Mouse (Mus musculus) kidney, adult 2 months (tissue): ENCODE data around the gene Acot1. TPM values are rescaled to one million over a fixed set of nuclear protein-coding genes. Genes with fewer than 3 reads are reported as not detected.
"Not testable (repeated sequence)": the region's sequence is repeated elsewhere in the genome, so short reads cannot be mapped to it uniquely, and the experiment has no call there.

Experiments used
- DNase-seq: peaks from one replicate; pipeline ENCODE4 v3.0.0; 2021
- H3K27ac ChIP-seq: fragments of 200-500 bp; 2 replicates; pipeline ENCODE4 v1.5.1; 2012; ENCODE audit warnings: low read depth, low read length, control low read depth, inconsistent platforms; ENCODE audit not compliant: insufficient read depth
- H3K27me3 ChIP-seq: fragments of 200-500 bp; replicated peaks from 2 replicates; pipeline ENCODE4 v1.6.1; 2012; ENCODE audit warnings: mild to moderate bottlenecking, moderate library complexity, low read length, inconsistent platforms; ENCODE audit not compliant: control insufficient read depth, insufficient read depth
- H3K36me3 ChIP-seq: fragments of 200-500 bp; 2 replicates; pipeline ENCODE4 v1.6.1; 2012; ENCODE audit warnings: mild to moderate bottlenecking, moderate library complexity, low read length, inconsistent platforms; ENCODE audit not compliant: control insufficient read depth, insufficient read depth
- H3K4me1 ChIP-seq: fragments of 200-500 bp; 2 replicates; pipeline ENCODE4 v1.6.1; 2011; ENCODE audit warnings: low read length; ENCODE audit not compliant: control insufficient read depth, insufficient read depth
- H3K4me3 ChIP-seq: fragments of 200-500 bp; 2 replicates; pipeline ENCODE4 v1.5.1; 2011; ENCODE audit warnings: mild to moderate bottlenecking, low read depth, low read length, control low read depth; ENCODE audit not compliant: insufficient read depth
- CTCF ChIP-seq: fragments of 200-500 bp; conservative IDR thresholded peaks from 2 replicates; pipeline ENCODE4 v1.5.1; 2011; ENCODE audit warnings: low read depth, mild to moderate bottlenecking, control low read depth, low read length, moderate library complexity, mixed read lengths; ENCODE audit not compliant: insufficient read depth, insufficient read length
- POLR2A ChIP-seq: fragments of 200-500 bp; IDR thresholded peaks from one replicate; pipeline ENCODE4 v1.6.1; 2011; ENCODE audit warnings: low read depth, low read length, control low read depth
- WGBS: fragments of 180-500 bp; shearing (Covaris S2); methylation state at CpG from one replicate; pipeline ENCODE4 v1.1.7; 2018; 5-methylcytosine and 5-hydroxymethylcytosine counted together
- polyA plus RNA-seq: library from polyadenylated mRNA; depleted of rRNA; stranded (reverse); fragments of >200 nt; gene quantifications from 2 replicates; pipeline ENCODE4 v1.2.3, GENCODE M21; 2012

Acot1 gene
- polyA plus RNA-seq, 1 experiment, result 67.8 TPM

- under 1% methylated on average over 80 of the region's 80 CpGs for WGBS
- peak; percentile 70 for TF ChIP-seq CTCF
- peak; percentile 5 for TF ChIP-seq POLR2A
- H3K27ac ChIP-seq, result peak within 1 kb of the TSS; percentile 94
- peak within 1 kb of the TSS; percentile 82 for H3K4me3 ChIP-seq
- H3K27me3 ChIP-seq, result no peaks in the 10 kb centered on the region
- H3K4me1 ChIP-seq, result no peaks in the 10 kb centered on the region; the same call in 1 of the 2 replicates
- no peaks in the 10 kb centered on the region for H3K36me3 ChIP-seq
- DNase-seq, result peak; percentile 90
Measured at GRCm38 (mm10) chr12:83987583-83988441, 21.5 kb upstream of the Acot1 start, which contains the start of gene Acot2. Gene Acot2, plus strand, starts transcription at chr12:83987861.

- Histone ChIP-seq H3K36me3 (no peaks in the 10 kb centered on the region), H3K27me3 (no peaks in the 10 kb centered on the region), H3K4me3 (peak overlapping the region; percentile 82), H3K27ac (peak overlapping the region; percentile 94; the same call in 1 of the 2 replicates), H3K4me1 (no peaks in the 10 kb centered on the region; the same call in 1 of the 2 replicates)
- WGBS, result 39% methylated on average over 4 of the region's 4 CpGs
- no peak for TF ChIP-seq CTCF
- TF ChIP-seq POLR2A, result no peak
- no peak for DNase-seq
Measured at GRCm38 (mm10) chr12:83988483-83988882, 20.8 kb upstream of the Acot1 start.

DNA sequence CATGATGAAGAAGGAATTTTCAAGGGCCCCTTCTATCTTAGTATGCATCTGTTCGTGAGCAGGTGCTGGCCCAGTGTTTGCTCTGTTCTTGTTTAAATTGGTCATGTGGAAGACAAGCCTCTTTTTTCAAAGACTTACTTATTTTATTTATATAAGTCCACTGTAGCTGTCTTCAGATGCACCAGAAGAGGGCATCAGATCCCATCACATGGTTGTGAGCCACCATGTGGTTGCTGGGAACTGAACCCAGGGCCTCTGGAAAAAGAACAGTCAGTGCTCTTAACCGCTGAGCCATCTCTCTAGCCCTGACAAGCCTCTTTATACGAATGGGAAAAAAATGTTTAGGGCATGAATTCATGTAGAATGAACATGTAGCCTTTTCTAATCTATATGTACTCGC lies 19.9 kb upstream of the Acot1 start:
- WGBS, result 97% methylated on average over 4 of the region's 4 CpGs
- H3K27me3 ChIP-seq, result no peaks in the 10 kb centered on the region
- DNase-seq, result no peak
- H3K27ac ChIP-seq, result no peak overlapping the region
- no peaks in the 10 kb centered on the region for H3K36me3 ChIP-seq
- no peaks in the 10 kb centered on the region; the same call in 1 of the 2 replicates for H3K4me1 ChIP-seq
- H3K4me3 ChIP-seq, result no peak overlapping the region
- no peak for TF ChIP-seq CTCF
- no peak for TF ChIP-seq POLR2A

DNA sequence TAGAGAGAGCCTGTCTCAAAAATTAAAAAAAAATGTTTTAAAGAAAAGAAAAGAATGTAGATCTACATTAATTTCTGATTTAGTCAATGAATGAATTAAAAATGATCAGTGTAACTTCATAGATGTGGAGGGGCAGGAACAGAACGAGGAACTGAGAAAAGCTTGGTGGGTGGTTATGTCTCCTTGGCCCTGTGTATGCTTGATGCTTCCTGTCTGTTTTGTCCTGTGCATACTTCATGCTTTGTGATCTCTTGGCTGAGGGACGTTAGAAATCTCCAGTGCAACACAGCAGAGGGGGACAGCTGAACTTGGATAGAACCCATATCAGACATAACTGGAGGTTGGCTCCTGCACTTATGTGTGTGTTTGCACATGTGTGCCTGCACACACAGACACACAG lies 12.1 kb upstream of the Acot1 start:
- DNase-seq, result no peak
- no peak for TF ChIP-seq POLR2A
- no peak for TF ChIP-seq CTCF
- 49% methylated on average over 2 of the region's 2 CpGs for WGBS
- Histone ChIP-seq H3K27me3 (no peaks in the 10 kb centered on the region), H3K27ac (no peak overlapping the region), H3K4me1 (peaks cover 4% of the 10 kb centered on the region; the same call in 1 of the 2 replicates), H3K36me3 (no peaks in the 10 kb centered on the region), H3K4me3 (no peak overlapping the region)

GRCm38 (mm10) chr12:83998341-83999107 lies 10.8 kb upstream of the Acot1 start:
- H3K36me3 ChIP-seq, result no peaks in the 10 kb centered on the region
- WGBS, result 36% methylated on average over 11 of the region's 11 CpGs
- peaks cover 4% of the 10 kb centered on the region; the same call in 1 of the 2 replicates for H3K4me1 ChIP-seq
- no peak overlapping the region for H3K4me3 ChIP-seq
- no peaks in the 10 kb centered on the region for H3K27me3 ChIP-seq
- DNase-seq, result no peak
- H3K27ac ChIP-seq, result no peak overlapping the region
- no peak for TF ChIP-seq POLR2A
- no peak for TF ChIP-seq CTCF

GRCm38 (mm10) chr12:83999237-83999636 lies 10.1 kb upstream of the Acot1 start:
- WGBS, result 19% methylated on average over 8 of the region's 8 CpGs

DNA sequence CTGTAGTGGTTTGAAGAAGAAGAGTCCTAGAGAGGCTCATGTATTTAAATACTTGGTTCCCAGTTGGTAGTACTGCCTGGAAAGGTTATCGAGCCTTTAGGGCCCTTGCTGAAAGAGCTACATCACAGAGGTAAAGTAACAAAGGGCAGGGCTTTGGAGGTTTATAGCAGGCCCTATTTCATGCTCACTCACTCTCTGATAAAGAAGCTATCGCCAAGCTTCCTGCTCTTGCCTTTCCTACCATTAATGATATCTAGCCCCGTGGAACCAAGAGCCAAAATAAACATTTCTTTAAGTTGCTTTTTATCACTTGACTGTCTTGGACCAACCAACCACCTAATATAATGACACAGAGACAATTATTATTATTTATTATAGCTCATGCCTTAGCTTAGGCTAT lies 8.9 kb upstream of the Acot1 start:
- no peak overlapping the region for H3K27ac ChIP-seq
- no peaks in the 10 kb centered on the region for H3K36me3 ChIP-seq
- H3K27me3 ChIP-seq, result no peaks in the 10 kb centered on the region
- no peak for TF ChIP-seq CTCF
- TF ChIP-seq POLR2A, result no peak
- H3K4me1 ChIP-seq, result peaks cover 4% of the 10 kb centered on the region; the same call in 1 of the 2 replicates
- 30% methylated on average over 3 of the region's 3 CpGs for WGBS
- no peak overlapping the region for H3K4me3 ChIP-seq
- DNase-seq, result no peak

More at GRCm38 (mm10) chr12:83999237-83999636, 10.1 kb upstream of the Acot1 start:
- H3K27ac ChIP-seq, H3K4me1 ChIP-seq, H3K36me3 ChIP-seq, H3K27me3 ChIP-seq, H3K4me3 ChIP-seq: not testable (repeated sequence)
- peak; percentile 96 for DNase-seq
